Mouse (Mus musculus) MEL (cell line): ENCODE measurements around the gene Cdh23. TPM values are rescaled to one million over a fixed set of nuclear protein-coding genes. Genes with fewer than 3 reads are reported as not detected.

Source experiments
- DNase-seq: peaks from one replicate; pipeline ENCODE4 v3.0.0; 2011; ENCODE audit warnings: low read depth, low spot score
- H3K27ac ChIP-seq: 2 replicates; pipeline ENCODE4 v1.5.1; 2012; ENCODE audit warnings: low read depth, mild to moderate bottlenecking, control low read depth, low read length, moderate library complexity; ENCODE audit not compliant: control insufficient read depth
- H3K27me3 ChIP-seq, 2 experiments: fragments of 150-350 bp in 1 of 2; sonication (generic) in 1 of 2; 2 replicates each; pipeline ENCODE4 v1.6.1; 2012; ENCODE audit warnings: low read length in 2 of 2, mild to moderate bottlenecking in 2 of 2, improper control_type of control experiment in 1 of 2, moderate library complexity in 1 of 2; ENCODE audit not compliant: insufficient read depth in 2 of 2, control insufficient read depth in 1 of 2
- H3K36me3 ChIP-seq, 2 experiments: 2 replicates each; pipeline ENCODE4 v1.6.1; 2012 to 2014; ENCODE audit warnings: low read length in 2 of 2, improper control_type of control experiment in 1 of 2, inconsistent platforms in 1 of 2, mild to moderate bottlenecking in 1 of 2; ENCODE audit not compliant: insufficient read depth in 2 of 2, control insufficient read depth in 1 of 2
- H3K4me1 ChIP-seq, 2 experiments: fragments of 150-350 bp in 1 of 2; sonication (generic) in 1 of 2; 2 replicates each; pipeline ENCODE4 v1.6.1; 2012; ENCODE audit warnings: low read length in 2 of 2, improper control_type of control experiment in 1 of 2, mild to moderate bottlenecking in 1 of 2; ENCODE audit not compliant: insufficient read depth in 2 of 2, control insufficient read depth in 1 of 2
- H3K4me3 ChIP-seq, 2 experiments: fragments of 150-350 bp in 1 of 2; sonication (generic) in 1 of 2; 2 replicates each; pipeline ENCODE4 v1.5.1; 2012; ENCODE audit warnings: low read depth in 2 of 2, low read length in 2 of 2, mild to moderate bottlenecking in 2 of 2, moderate library complexity in 2 of 2, control low read depth in 1 of 2, improper control_type of control experiment in 1 of 2; ENCODE audit not compliant: control insufficient read depth in 1 of 2, insufficient read depth in 1 of 2
- H3K79me2 ChIP-seq: 2 replicates; pipeline ENCODE4 v1.6.1; 2012; ENCODE audit warnings: mild to moderate bottlenecking, low read length, moderate library complexity; ENCODE audit not compliant: control insufficient read depth, poor library complexity, insufficient read depth
- H3K9ac ChIP-seq: 2 replicates; pipeline ENCODE4 v1.6.1; 2012; ENCODE audit warnings: low read depth, mild to moderate bottlenecking, control low read depth, low read length, moderate library complexity; ENCODE audit not compliant: control insufficient read depth, poor library complexity, severe bottlenecking
- H3K9me3 ChIP-seq: fragments of 150-350 bp; sonication (generic); replicated peaks from 2 replicates; pipeline ENCODE4 v1.6.1; 2012; ENCODE audit warnings: mild to moderate bottlenecking, low read length, improper control_type of control experiment, moderate library complexity; ENCODE audit not compliant: insufficient read depth
- ETS1 ChIP-seq: IDR thresholded peaks from 2 replicates; pipeline ENCODE4 v1.6.1; 2012; ENCODE audit warnings: low read depth, mild to moderate bottlenecking, inconsistent platforms, low read length, improper control_type of control experiment, moderate library complexity
- GATA1 ChIP-seq: IDR thresholded peaks from 2 replicates; pipeline ENCODE4 v1.6.1; 2011; ENCODE audit warnings: low read depth, low read length, improper control_type of control experiment
- HCFC1 ChIP-seq: IDR thresholded peaks from 2 replicates; pipeline ENCODE4 v1.6.1; 2012; ENCODE audit warnings: low read depth, mild to moderate bottlenecking, inconsistent platforms, low read length, improper control_type of control experiment, moderate library complexity
- MEF2A ChIP-seq: IDR thresholded peaks from 2 replicates; pipeline ENCODE4 v1.6.1; 2014; ENCODE audit warnings: low read depth, mild to moderate bottlenecking, inconsistent platforms, low read length, improper control_type of control experiment; ENCODE audit not compliant: poor library complexity, insufficient replicate concordance, severe bottlenecking; ENCODE audit errors: extremely low read depth
- MYB ChIP-seq: IDR thresholded peaks from 2 replicates; pipeline ENCODE4 v1.6.1; 2011; ENCODE audit warnings: mild to moderate bottlenecking, low read depth, low read length, improper control_type of control experiment
- NELFE ChIP-seq: IDR thresholded peaks from 2 replicates; pipeline ENCODE4 v1.6.1; 2011; ENCODE audit warnings: low read depth, low read length, improper control_type of control experiment
- POLR2AphosphoS2 ChIP-seq: IDR thresholded peaks from 2 replicates; pipeline ENCODE4 v1.6.1; 2011; ENCODE audit warnings: low read length, improper control_type of control experiment
- RAD21 ChIP-seq: IDR thresholded peaks from 2 replicates; pipeline ENCODE4 v1.6.1; 2011; ENCODE audit warnings: mild to moderate bottlenecking, low read depth, low read length, improper control_type of control experiment
- SMC3 ChIP-seq: IDR thresholded peaks from 2 replicates; pipeline ENCODE4 v1.6.1; 2011; ENCODE audit warnings: low read depth, low read length, improper control_type of control experiment
- TBP ChIP-seq: IDR thresholded peaks from 2 replicates; pipeline ENCODE4 v1.8.0; 2011; ENCODE audit warnings: low read depth, low read length, improper control_type of control experiment
- TCF12 ChIP-seq: IDR thresholded peaks from 2 replicates; pipeline ENCODE4 v1.6.1; 2014; ENCODE audit warnings: low read depth, mild to moderate bottlenecking, inconsistent platforms, low read length, improper control_type of control experiment, moderate library complexity
- UBTF ChIP-seq: IDR thresholded peaks from 2 replicates; pipeline ENCODE4 v1.6.1; 2012; ENCODE audit warnings: low read depth, mild to moderate bottlenecking, inconsistent platforms, low read length, improper control_type of control experiment, moderate library complexity, borderline replicate concordance; ENCODE audit not compliant: insufficient read depth
- USF2 ChIP-seq, 2 experiments: IDR thresholded peaks; 2 replicates each; pipeline ENCODE4 v1.6.1; 2011 to 2012; ENCODE audit warnings: improper control_type of control experiment in 2 of 2, low read length in 2 of 2, borderline replicate concordance in 1 of 2, inconsistent platforms in 1 of 2, low read depth in 1 of 2, mild to moderate bottlenecking in 1 of 2; ENCODE audit not compliant: insufficient read depth in 1 of 2
- ZKSCAN1 ChIP-seq: IDR thresholded peaks from 2 replicates; pipeline ENCODE4 v1.6.1; 2012; ENCODE audit warnings: low read depth, mild to moderate bottlenecking, inconsistent platforms, low read length, improper control_type of control experiment, moderate library complexity
- ZMIZ1 ChIP-seq: IDR thresholded peaks from 2 replicates; pipeline ENCODE4 v1.6.1; 2012; ENCODE audit warnings: low read depth, mild to moderate bottlenecking, inconsistent platforms, low read length, improper control_type of control experiment, moderate library complexity
- ZNF384 ChIP-seq: IDR thresholded peaks from 2 replicates; pipeline ENCODE4 v1.6.1; 2012; ENCODE audit warnings: low read depth, mild to moderate bottlenecking, inconsistent platforms, low read length, improper control_type of control experiment
- polyA plus RNA-seq, 2 experiments: library from polyadenylated mRNA; stranded (reverse) in 1 of 2; unstranded in 1 of 2; fragments of >175 nt in 1 of 2; fragments of >200 nt in 1 of 2; gene quantifications; 2 replicates each; pipeline versions ENCODE4 v1.2.1 to v1.2.4; 2012; ENCODE audit warnings: low replicate concordance in 2 of 2, low read depth in 1 of 2; ENCODE audit not compliant: insufficient read length in 2 of 2, insufficient read depth in 1 of 2, missing spikeins in 1 of 2
- total RNA-seq: library from RNA; depleted of rRNA; stranded (reverse); fragments of 300-350 nt; gene quantifications from 2 replicates; pipeline ENCODE4 v1.2.3, GENCODE M21; 2012

Gene Cdh23
- total and polyA plus RNA-seq, 3 experiments, result 0.04 TPM; not detected in 2

- Histone ChIP-seq H3K4me3 (no peak overlapping the region), H3K9ac (no peak overlapping the region), H3K36me3 (no peaks in the 10 kb centered on the region), H3K4me1 (no peaks in the 10 kb centered on the region), H3K27me3 (no peaks in the 10 kb centered on the region), H3K27ac (no peak overlapping the region)
- no peak for DNase-seq
- TF ChIP-seq SMC3 (no peak), GATA1 (no peak), MEF2A (no peak), NELFE (no peak), UBTF (no peak), TCF12 (no peak), HCFC1 (no peak), ZNF384 (no peak), RAD21 (no peak), ZKSCAN1 (no peak)
- TF ChIP-seq, all 39 proteins: peak for 0
- H3K79me2 ChIP-seq, result no peaks in the 10 kb centered on the region
- H3K9me3 ChIP-seq, result no peaks in the 10 kb centered on the region
These were observed 12.5 kb upstream of the Cdh23 start for GRCm38 (mm10) chr10:60708837-60709236.

- H3K36me3 ChIP-seq, result no peaks in the 10 kb centered on the region
- no peak overlapping the region for H3K4me3 ChIP-seq
- no peak for DNase-seq
- no peaks in the 10 kb centered on the region for H3K4me1 ChIP-seq
- H3K27me3 ChIP-seq, result no peaks in the 10 kb centered on the region
- no peak for TF ChIP-seq ETS1
- TF ChIP-seq ZMIZ1, result no peak
- TF ChIP-seq USF2 (IDR thresholded peaks at IDR 0.05; ENCODE audit: borderline replicate concordance in 1 of 2, insufficient read depth in 1 of 2, low read depth in 1 of 2, low read length in 2 of 2), result no peak
- no peak for TF ChIP-seq MYB
- no peak for TF ChIP-seq TBP
- no peak for TF ChIP-seq POLR2AphosphoS2
- no peak for TF ChIP-seq GATA1
- no peaks in the 10 kb centered on the region for H3K79me2 ChIP-seq
- H3K9me3 ChIP-seq, result no peaks in the 10 kb centered on the region
- H3K27ac ChIP-seq, result no peak overlapping the region
- H3K9ac ChIP-seq, result no peak overlapping the region
These were observed 10.0 kb upstream of the Cdh23 start for GRCm38 (mm10) chr10:60706268-60706667.
